Mouse (Mus musculus): ENCODE results near the gene 9930111J21Rik2.
"Not testable (repeated sequence)": the region's sequence is repeated elsewhere in the genome, so short reads cannot be mapped to it uniquely, and the experiment has no call there.

GRCm38 (mm10) chr11:49051894-49052293 is 852 bp upstream of the 9930111J21Rik2 start:
- TF ChIP-seq CTCF (IDR thresholded peaks at IDR 0.05; ENCODE audit: borderline replicate concordance, extremely low read depth, insufficient read depth, insufficient read length); POLR2A (IDR thresholded peaks at IDR 0.05; ENCODE audit: borderline replicate concordance, extremely low read depth, insufficient read depth, insufficient read length, poor library complexity, severe bottlenecking): not testable (repeated sequence)
